Mouse (Mus musculus) heart, embryonic 13.5 days (tissue): ENCODE data around the gene Pgpep1l. TPM values are rescaled to one million over a fixed set of nuclear protein-coding genes. Genes with fewer than 3 reads are reported as not detected.
A peak's percentile ranks its signal among the peaks of the same experiment; 100 is the strongest.

Experiments
- ATAC-seq: fragments of 200-750 bp; cut with Nextera tagmentation; 2 replicates; pipeline ENCODE4 v1.8.0; 2017; ENCODE audit warnings: moderate TSS enrichment; ENCODE audit not compliant: insufficient number of reproducible peaks, low FRiP score, low TSS enrichment; ENCODE audit errors: extremely low read depth
- H3K27ac ChIP-seq: fragments of 300-500 bp; sonication (generic); replicated peaks from 2 replicates; pipeline ENCODE4 v1.5.1; 2015; ENCODE audit warnings: moderate library complexity, mild to moderate bottlenecking, inconsistent platforms
- H3K27me3 ChIP-seq: fragments of 300-500 bp; sonication (generic); replicated peaks from 2 replicates; pipeline ENCODE4 v1.6.1; 2015; ENCODE audit warnings: mild to moderate bottlenecking, inconsistent platforms
- H3K36me3 ChIP-seq: fragments of 300-500 bp; sonication (generic); 2 replicates; pipeline ENCODE4 v1.6.1; 2015; ENCODE audit warnings: mild to moderate bottlenecking, inconsistent platforms
- H3K4me1 ChIP-seq: fragments of 300-500 bp; sonication (generic); 2 replicates; pipeline ENCODE4 v1.6.1; 2015; ENCODE audit warnings: inconsistent platforms
- H3K4me2 ChIP-seq: fragments of 300-500 bp; sonication (generic); 2 replicates; pipeline ENCODE4 v1.6.1; 2015; ENCODE audit warnings: inconsistent platforms, mild to moderate bottlenecking, moderate library complexity
- H3K4me3 ChIP-seq: fragments of 300-500 bp; sonication (generic); 2 replicates; pipeline ENCODE4 v1.5.1; 2015; ENCODE audit warnings: moderate library complexity, mild to moderate bottlenecking, inconsistent platforms
- H3K9ac ChIP-seq: fragments of 300-500 bp; sonication (generic); 2 replicates; pipeline ENCODE4 v1.6.1; 2015; ENCODE audit warnings: inconsistent platforms, mild to moderate bottlenecking, moderate library complexity
- H3K9me3 ChIP-seq: fragments of 300-500 bp; sonication (generic); 2 replicates; pipeline ENCODE4 v1.6.1; 2016; ENCODE audit warnings: inconsistent platforms
- WGBS: fragments of 180-500 bp; shearing (Covaris S2); methylation state at CpG from one replicate; pipeline ENCODE4 v1.1.7; 2015; ENCODE audit warnings: mixed read lengths; 5-methylcytosine and 5-hydroxymethylcytosine counted together
- polyA plus RNA-seq: library from polyadenylated mRNA; unstranded; fragments of >200 nt; fragmentation: Nextera tagmentation; extraction: Ambion mirVana; gene quantifications from 2 replicates; pipeline ENCODE4 v1.2.1, GENCODE M21; 2015

The Pgpep1l gene
- polyA plus RNA-seq, 1 experiment from 2014 or later = not detected

- no peak overlapping the region for H3K4me3 ChIP-seq
- no peak overlapping the region for H3K9ac ChIP-seq
- H3K4me2 ChIP-seq = no peak overlapping the region
- peaks cover 52% of the 10 kb centered on the region for H3K36me3 ChIP-seq
- peaks cover 32% of the 10 kb centered on the region for H3K4me1 ChIP-seq
- 91% methylated on average over 9 of the region's 9 CpGs for WGBS
- no peak for ATAC-seq
- no peak overlapping the region for H3K27ac ChIP-seq
- H3K9me3 ChIP-seq = no peaks in the 10 kb centered on the region
- no peaks in the 10 kb centered on the region for H3K27me3 ChIP-seq
Observed at GRCm38 (mm10) chr7:68230831-68231230, 33.2 kb downstream of the Pgpep1l start.

- peaks cover 75% of the 10 kb centered on the region for H3K36me3 ChIP-seq
- ATAC-seq = no peak
- 41% methylated on average over 6 of the region's 6 CpGs for WGBS
Observed at GRCm38 (mm10) chr7:68228491-68228890, 35.5 kb downstream of the Pgpep1l start.

GRCm38 (mm10) chr7:68227621-68228020, 36.4 kb downstream of the Pgpep1l start:
- no peak overlapping the region for H3K4me2 ChIP-seq
- peaks cover 83% of the 10 kb centered on the region for H3K36me3 ChIP-seq
- no peak overlapping the region for H3K9ac ChIP-seq
- 80% methylated on average over 4 of the region's 4 CpGs for WGBS
- H3K27ac ChIP-seq = no peak overlapping the region
- H3K27me3 ChIP-seq = no peaks in the 10 kb centered on the region
- no peak for ATAC-seq
- H3K4me1 ChIP-seq = peaks cover 32% of the 10 kb centered on the region
- no peaks in the 10 kb centered on the region for H3K9me3 ChIP-seq
- no peak overlapping the region for H3K4me3 ChIP-seq

More at GRCm38 (mm10) chr7:68228491-68228890, 35.5 kb downstream of the Pgpep1l start:
- no peaks in the 10 kb centered on the region for H3K9me3 ChIP-seq
- no peak overlapping the region for H3K4me2 ChIP-seq
- peaks cover 30% of the 10 kb centered on the region for H3K4me1 ChIP-seq
- H3K27me3 ChIP-seq = no peaks in the 10 kb centered on the region
- H3K4me3 ChIP-seq = no peak overlapping the region
- no peak overlapping the region for H3K9ac ChIP-seq
- no peak overlapping the region for H3K27ac ChIP-seq

- H3K4me2 ChIP-seq = no peak overlapping the region
- 77% methylated on average over 11 of the region's 11 CpGs for WGBS
- H3K9ac ChIP-seq = no peak overlapping the region
- H3K27me3 ChIP-seq = no peaks in the 10 kb centered on the region
- H3K9me3 ChIP-seq = no peaks in the 10 kb centered on the region
- ATAC-seq = no peak
- no peak overlapping the region for H3K27ac ChIP-seq
- peaks cover 88% of the 10 kb centered on the region for H3K36me3 ChIP-seq
- no peak overlapping the region for H3K4me3 ChIP-seq
- peaks cover 30% of the 10 kb centered on the region for H3K4me1 ChIP-seq
Observed at GRCm38 (mm10) chr7:68227021-68227420, 37.0 kb downstream of the Pgpep1l start.

GRCm38 (mm10) chr7:68225427-68226054, 38.5 kb downstream of the Pgpep1l start:
- 74% methylated on average over 9 of the region's 9 CpGs for WGBS
- Histone ChIP-seq H3K27me3 (no peaks in the 10 kb centered on the region), H3K27ac (no peak overlapping the region), H3K9ac (no peak overlapping the region), H3K4me2 (no peak overlapping the region), H3K36me3 (peaks cover 93% of the 10 kb centered on the region), H3K4me1 (peaks cover 21% of the 10 kb centered on the region), H3K4me3 (no peak overlapping the region), H3K9me3 (no peaks in the 10 kb centered on the region)
- ATAC-seq = no peak

- Histone ChIP-seq H3K27ac (no peak overlapping the region), H3K4me3 (no peak overlapping the region), H3K9ac (no peak overlapping the region), H3K27me3 (no peaks in the 10 kb centered on the region), H3K36me3 (peaks cover 93% of the 10 kb centered on the region), H3K4me2 (no peak overlapping the region), H3K9me3 (no peaks in the 10 kb centered on the region), H3K4me1 (peaks cover 21% of the 10 kb centered on the region)
- no peak for ATAC-seq
- 94% methylated on average over 5 of the region's 5 CpGs for WGBS
Observed at GRCm38 (mm10) chr7:68224006-68224405, 40.0 kb downstream of the Pgpep1l start.

- H3K27ac ChIP-seq = 0 out of 2 replicates have a peak overlapping the region, but pooled peaks have one; percentile 24
- H3K4me3 ChIP-seq = no peak overlapping the region
- peaks cover 19% of the 10 kb centered on the region for H3K4me1 ChIP-seq
- H3K27me3 ChIP-seq = no peaks in the 10 kb centered on the region
- no peak overlapping the region for H3K4me2 ChIP-seq
- no peak overlapping the region for H3K9ac ChIP-seq
- peaks cover 97% of the 10 kb centered on the region for H3K36me3 ChIP-seq
- WGBS = 54% methylated on average over 13 of the region's 13 CpGs
- no peaks in the 10 kb centered on the region for H3K9me3 ChIP-seq
- no peak for ATAC-seq
Observed at GRCm38 (mm10) chr7:68223356-68223808, 40.7 kb downstream of the Pgpep1l start.

- Histone ChIP-seq H3K27ac (no peak overlapping the region), H3K9ac (no peak overlapping the region), H3K4me2 (no peak overlapping the region), H3K27me3 (no peaks in the 10 kb centered on the region), H3K36me3 (peaks cover 97% of the 10 kb centered on the region), H3K4me1 (peaks cover 16% of the 10 kb centered on the region), H3K4me3 (no peak overlapping the region), H3K9me3 (no peaks in the 10 kb centered on the region)
- 78% methylated on average over 9 of the region's 9 CpGs for WGBS
- no peak for ATAC-seq
Observed at GRCm38 (mm10) chr7:68221677-68222230, 42.3 kb downstream of the Pgpep1l start.

GRCm38 (mm10) chr7:68218879-68219278, 45.2 kb downstream of the Pgpep1l start:
- Histone ChIP-seq H3K27me3 (no peaks in the 10 kb centered on the region), H3K27ac (no peak overlapping the region), H3K4me1 (peaks cover 11% of the 10 kb centered on the region), H3K36me3 (peaks cover 97% of the 10 kb centered on the region), H3K4me2 (no peak overlapping the region), H3K9ac (no peak overlapping the region), H3K9me3 (no peaks in the 10 kb centered on the region), H3K4me3 (no peak overlapping the region)
- WGBS = 77% methylated on average over 11 of the region's 11 CpGs
- no peak for ATAC-seq

GRCm38 (mm10) chr7:68215522-68216070, 48.4 kb downstream of the Pgpep1l start:
- 87% methylated on average over 18 of the region's 18 CpGs for WGBS
- no peak overlapping the region for H3K4me3 ChIP-seq
- no peaks in the 10 kb centered on the region for H3K27me3 ChIP-seq
- H3K4me2 ChIP-seq = no peak overlapping the region
- 0 out of 2 replicates have a peak, but pooled peaks cover under 1% of the 10 kb centered on the region for H3K4me1 ChIP-seq
- H3K27ac ChIP-seq = no peak overlapping the region
- H3K9me3 ChIP-seq = no peaks in the 10 kb centered on the region
- no peak overlapping the region for H3K9ac ChIP-seq
- no peak for ATAC-seq
- H3K36me3 ChIP-seq = peaks cover 97% of the 10 kb centered on the region

GRCm38 (mm10) chr7:68213842-68214241, 50.2 kb downstream of the Pgpep1l start:
- no peaks in the 10 kb centered on the region for H3K27me3 ChIP-seq
- no peak for ATAC-seq
- no peak overlapping the region for H3K27ac ChIP-seq
- H3K4me1 ChIP-seq = peaks cover 6% of the 10 kb centered on the region; the same call in 1 of the 2 replicates
- H3K9ac ChIP-seq = no peak overlapping the region
- WGBS = 78% methylated on average over 5 of the region's 5 CpGs
- H3K4me2 ChIP-seq = no peak overlapping the region
- H3K9me3 ChIP-seq = no peaks in the 10 kb centered on the region
- H3K4me3 ChIP-seq = no peak overlapping the region
- peaks cover 98% of the 10 kb centered on the region for H3K36me3 ChIP-seq
